Mouse (Mus musculus): Measurements from ENCODE around the gene Cela2a. TPM values are rescaled to one million over a fixed set of nuclear protein-coding genes. Genes with fewer than 3 reads are reported as not detected.

Cela2a gene
- total RNA-seq, 2 experiments from 2014 or later, result not detected

- DNase-seq (ENCODE audit: low spot score in 2 of 2), result no peak
Measured at GRCm38 (mm10) chr4:141859351-141859750, 33.4 kb upstream of the Cela2a start.

- no peak for DNase-seq (ENCODE audit: low spot score in 2 of 2)
Measured at GRCm38 (mm10) chr4:141858501-141858900, 32.5 kb upstream of the Cela2a start.

- DNase-seq (ENCODE audit: low spot score in 2 of 2), result peak; percentile 76 to 94
Measured at GRCm38 (mm10) chr4:141857422-141857930, 31.5 kb upstream of the Cela2a start.

- no peak for DNase-seq (ENCODE audit: low spot score in 2 of 2)
Measured at GRCm38 (mm10) chr4:141853437-141853836, 27.5 kb upstream of the Cela2a start.

GRCm38 (mm10) chr4:141845999-141846398 lies 20.0 kb upstream of the Cela2a start, which contains the start of gene Ctrc:
Gene Ctrc (minus strand): TSS chr4:141846359.
- no peak for DNase-seq (ENCODE audit: low spot score in 2 of 2)

- DNase-seq (ENCODE audit: low spot score in 2 of 2), result no peak
Measured at GRCm38 (mm10) chr4:141834536-141835095, 8.7 kb upstream of the Cela2a start.

- DNase-seq (ENCODE audit: low spot score in 2 of 2), result no peak
Measured at GRCm38 (mm10) chr4:141833911-141834310, 8.0 kb upstream of the Cela2a start.

GRCm38 (mm10) chr4:141831361-141831760 lies 5.4 kb upstream of the Cela2a start:
- no peak for DNase-seq (ENCODE audit: low spot score in 2 of 2)

- DNase-seq (ENCODE audit: low spot score in 2 of 2), result no peak
Measured at GRCm38 (mm10) chr4:141830381-141830780, 4.4 kb upstream of the Cela2a start.

GRCm38 (mm10) chr4:141828177-141828576 lies 2.2 kb upstream of the Cela2a start:
- DNase-seq (ENCODE audit: low spot score in 2 of 2), result no peak

DNA sequence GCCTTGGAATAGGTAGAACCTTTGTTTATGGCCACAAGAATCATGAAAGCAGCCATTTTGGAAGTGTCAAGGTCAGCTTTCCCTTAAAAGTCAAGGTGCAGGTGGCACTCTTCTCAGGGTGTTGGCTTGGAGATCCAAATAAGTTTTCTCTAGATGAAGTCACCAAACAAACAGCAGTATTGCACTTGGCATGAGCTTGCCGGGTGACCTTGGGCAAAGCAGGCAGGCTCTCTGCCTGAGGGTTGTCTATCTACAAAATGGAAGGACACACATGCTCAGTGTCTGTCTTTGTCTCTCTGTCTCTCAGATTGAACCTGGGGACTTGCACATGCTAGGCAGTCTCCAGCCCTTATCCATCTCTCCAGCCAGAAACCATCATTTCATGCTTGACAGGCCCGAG lies 1.4 kb upstream of the Cela2a start:
- no peak for DNase-seq (ENCODE audit: low spot score in 2 of 2)

- no peak for DNase-seq (ENCODE audit: low spot score in 2 of 2)
Measured at GRCm38 (mm10) chr4:141822979-141823378, 3.0 kb downstream of the Cela2a start.

- no peak for DNase-seq (ENCODE audit: low spot score in 2 of 2)
Measured at GRCm38 (mm10) chr4:141822089-141822488, 3.9 kb downstream of the Cela2a start.

DNA sequence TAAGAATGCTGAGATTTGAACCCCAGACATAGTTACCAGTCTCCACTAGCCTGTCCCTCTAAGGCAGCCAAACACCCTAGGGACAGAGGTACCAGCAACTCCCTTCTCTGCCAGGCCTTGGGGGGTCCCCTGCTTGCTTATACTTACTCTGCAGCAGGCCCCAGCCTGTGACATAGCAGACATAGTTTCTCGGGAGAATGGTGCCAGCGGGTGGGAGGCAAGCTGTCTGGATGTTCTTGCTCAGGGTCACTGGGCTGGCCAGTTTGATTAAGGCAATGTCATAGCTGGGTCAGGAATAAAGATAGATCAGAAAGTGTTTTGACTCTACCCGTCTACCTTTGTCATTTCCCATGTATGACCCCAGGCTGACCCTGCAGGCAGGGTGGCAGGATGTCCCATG lies 4.8 kb downstream of the Cela2a start:
- DNase-seq (ENCODE audit: low spot score in 2 of 2), result no peak

DNA sequence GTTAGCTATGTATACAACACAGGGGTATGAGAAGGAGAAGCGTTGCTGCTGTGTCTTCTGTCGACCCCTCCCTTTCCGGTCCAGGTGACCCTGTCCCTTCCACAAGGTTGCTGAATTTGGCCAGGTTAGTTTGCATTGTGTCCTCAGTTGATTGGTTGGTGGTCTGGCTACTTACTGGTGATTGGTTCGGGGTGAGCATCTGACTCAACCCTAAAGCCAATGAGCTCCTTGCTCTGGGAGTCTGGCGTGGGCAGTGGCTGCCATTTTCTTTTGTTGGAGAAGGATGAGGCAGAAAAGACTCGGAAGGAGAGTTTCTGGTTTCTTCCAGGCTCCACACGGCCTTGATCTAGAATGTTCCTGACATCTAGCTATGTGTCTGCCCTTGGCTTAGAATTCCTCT lies 6.6 kb downstream of the Cela2a start:
- no peak for DNase-seq (ENCODE audit: low spot score in 2 of 2)

- no peak for DNase-seq (ENCODE audit: low spot score in 2 of 2)
Measured at GRCm38 (mm10) chr4:141818861-141819260, 7.1 kb downstream of the Cela2a start.

DNA sequence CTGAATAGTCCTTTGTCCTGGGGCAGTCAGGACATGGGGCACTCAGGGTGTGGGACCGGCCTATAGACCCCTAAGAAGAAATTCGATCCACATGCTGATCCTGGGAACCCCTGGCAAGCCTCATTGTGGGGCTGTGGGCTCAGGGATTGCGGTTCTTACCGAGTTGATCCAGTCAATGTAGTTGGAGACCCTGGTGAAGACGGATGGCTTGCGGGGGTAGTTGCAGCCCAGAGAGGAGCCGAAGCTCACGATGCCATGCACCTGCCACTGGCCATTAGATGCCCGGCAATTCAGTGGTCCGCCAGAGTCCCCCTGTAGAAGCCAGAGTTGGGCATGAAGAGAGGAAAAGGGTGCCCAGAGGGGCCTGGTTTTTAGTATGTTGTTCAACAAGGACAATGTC lies 8.3 kb downstream of the Cela2a start:
- no peak for DNase-seq (ENCODE audit: low spot score in 2 of 2)

DNA sequence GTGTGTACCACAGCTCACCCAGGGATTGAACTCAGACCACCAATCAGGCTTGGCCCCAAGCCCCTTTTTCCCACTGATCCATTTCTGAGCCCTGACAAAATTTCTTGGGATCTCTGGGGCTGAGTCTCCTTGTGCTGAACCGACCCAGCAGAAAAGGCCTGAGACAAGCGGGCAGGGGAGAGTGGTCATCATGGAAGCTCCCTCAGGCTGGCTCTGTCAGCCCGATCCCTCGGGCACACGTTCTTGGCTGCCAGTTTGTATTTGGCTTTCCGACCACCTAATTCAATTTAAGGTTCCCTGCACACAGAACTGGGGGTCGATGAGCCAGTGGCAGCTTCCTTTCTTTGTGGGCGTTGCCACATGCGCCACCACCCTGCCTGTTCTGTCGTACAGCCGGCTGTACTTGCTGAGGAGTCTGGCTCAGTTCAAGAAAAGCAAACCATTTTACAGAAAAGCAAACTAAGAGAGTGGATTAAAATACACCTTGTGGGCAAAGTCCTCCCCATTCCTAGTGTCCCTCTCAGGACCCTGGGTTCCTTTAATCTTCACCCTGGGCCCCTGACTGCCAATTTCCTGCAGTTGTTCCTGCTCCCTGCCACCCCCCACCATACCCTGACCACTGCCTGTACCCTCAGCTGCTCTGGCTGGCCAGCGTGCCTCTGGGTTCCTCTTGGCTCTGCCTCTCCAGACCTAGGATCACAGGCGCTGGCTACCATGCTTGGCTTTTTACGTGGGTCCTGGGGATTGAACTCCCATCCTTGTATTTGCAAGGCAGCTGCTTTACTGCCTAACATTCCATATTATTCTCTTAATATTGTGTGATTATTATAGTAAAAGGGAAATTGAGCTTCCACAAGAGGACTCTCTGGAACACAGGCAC lies 8.9 kb downstream of the Cela2a start:
- peak; percentile 52 to 64 for DNase-seq (ENCODE audit: low spot score in 2 of 2)

DNA sequence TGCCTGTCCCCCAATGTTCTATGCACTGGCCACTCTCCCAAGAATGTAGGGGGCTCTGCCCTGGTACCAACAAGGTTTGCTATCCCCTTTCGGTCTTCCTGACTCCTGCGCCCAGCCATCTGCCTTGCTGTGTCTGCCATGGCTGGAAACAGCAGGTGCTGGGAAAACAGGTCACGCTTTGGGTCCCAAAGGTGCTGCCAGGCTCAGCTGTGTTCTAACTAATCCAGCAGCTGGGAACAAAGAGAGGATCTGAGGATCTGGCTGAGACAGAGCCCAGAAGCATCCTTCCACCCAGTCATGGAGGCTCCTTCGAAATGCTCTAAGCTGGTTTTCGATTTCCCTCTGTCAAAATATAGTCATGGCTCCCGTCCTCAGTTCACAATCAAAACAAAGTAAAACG lies 9.7 kb downstream of the Cela2a start:
- no peak for DNase-seq (ENCODE audit: low spot score in 2 of 2)

- no peak for DNase-seq (ENCODE audit: low spot score in 2 of 2)
Measured at GRCm38 (mm10) chr4:141811375-141811774, 14.6 kb downstream of the Cela2a start.

DNA sequence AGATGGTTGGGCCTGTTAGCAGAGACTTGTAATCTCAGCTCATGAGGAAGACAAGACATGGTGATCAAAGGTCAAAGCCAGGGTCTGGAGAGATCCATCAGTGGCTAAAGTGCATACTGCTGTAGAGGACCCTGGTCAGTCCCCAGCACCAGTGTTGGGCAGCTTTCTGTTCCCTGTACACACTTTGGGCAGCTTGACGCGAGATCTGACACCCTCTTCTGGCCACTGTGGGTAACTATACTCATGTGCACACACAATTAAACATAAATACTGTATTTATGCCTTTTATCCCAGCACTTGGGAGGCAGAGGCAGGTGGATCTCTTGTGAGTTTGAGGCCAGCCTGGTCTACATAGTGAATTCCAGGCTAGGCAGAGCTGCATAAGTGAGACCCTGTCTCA lies 15.0 kb downstream of the Cela2a start:
- no peak for DNase-seq (ENCODE audit: low spot score in 2 of 2)

DNA sequence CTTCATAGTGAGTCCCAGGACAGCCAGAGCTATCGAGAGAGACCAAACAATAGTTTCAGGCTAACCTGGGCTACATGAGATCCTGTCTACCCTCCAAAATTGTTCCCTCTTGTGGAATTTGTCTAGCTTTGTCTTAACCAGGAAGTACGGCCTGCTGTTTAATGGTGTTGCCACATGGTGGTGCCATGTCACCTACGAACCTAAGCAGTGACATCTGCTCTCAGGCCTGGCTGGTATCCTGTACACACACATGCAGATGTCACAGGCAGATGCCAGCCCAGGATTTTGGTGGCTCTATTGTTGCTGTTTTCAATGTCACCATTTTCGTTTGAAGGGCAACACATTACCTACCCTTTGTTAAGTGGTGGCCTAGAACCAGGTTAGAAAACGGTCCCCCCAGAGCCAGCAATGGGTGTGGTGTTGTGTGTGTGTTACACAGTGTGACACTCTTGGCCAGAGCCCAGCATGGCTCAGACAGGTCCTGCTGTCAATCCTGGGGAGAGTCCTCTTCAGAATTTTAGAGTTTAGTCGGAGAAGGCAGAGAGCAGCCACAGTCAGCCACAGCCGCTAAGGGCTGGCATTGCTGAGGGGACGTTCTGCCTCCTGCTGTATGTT lies 16.0 kb downstream of the Cela2a start:
- DNase-seq (ENCODE audit: low spot score in 2 of 2), result peak in 1 of 2 experiments; percentile 69

All from layer of hippocampus, adult 18-20 months (tissue).